Mouse (Mus musculus) Patski (cell line): ENCODE results near the gene Ppm1e. TPM values are rescaled to one million over a fixed set of nuclear protein-coding genes. Genes with fewer than 3 reads are reported as not detected.

Experiments
- ATAC-seq: fragments of 100-300 bp; one replicate; pipeline ENCODE4 v1.8.0; 2021
- CTCF ChIA-PET: fragments of 350-600 bp; sonication (Branson Sonifier 250); formaldehyde crosslinking; loops from one replicate; lab custom pipeline; 2022; ENCODE audit warnings: inconsistent platforms; lab: Charles Lee
- POLR2A ChIA-PET: fragments of 350-600 bp; sonication (Branson Sonifier 250); formaldehyde crosslinking; loops from one replicate; lab custom pipeline; 2022; ENCODE audit warnings: antibody characterized with exemption, inconsistent platforms; lab: Charles Lee
- DNase-seq: peaks from one replicate; pipeline ENCODE4 v3.0.0-alpha.2; 2011; ENCODE audit warnings: low read depth, low spot score
- H3K27me3 ChIP-seq: fragments of 371-371 bp; one replicate; pipeline ENCODE4 v1.5.1; 2021
- CTCF ChIP-seq: fragments of 100-300 bp; IDR thresholded peaks from one replicate; pipeline ENCODE4 v1.5.1; 2021
- in situ Hi-C: fragments of 300-500 bp; cut with MboI; formaldehyde crosslinking; loops from 3 replicates; pipeline ENCODE4 v1.11.1; 2018; ENCODE audit warnings: low pct_unique_long_range_greater_than_20kb, mixed read lengths
- polyA plus RNA-seq: library from polyadenylated mRNA; unstranded; gene quantifications from one replicate; pipeline ENCODE4 v1.2.3, GENCODE M21; 2021

The Ppm1e gene
- polyA plus RNA-seq, 1 experiment from 2014 or later = 0.35 TPM

GRCm38 (mm10) chr11:87310309-87310708 lies 48.5 kb downstream of the Ppm1e start:
- H3K27me3 ChIP-seq = peaks cover 3% of the 10 kb centered on the region
- DNase-seq = no peak
- ChIA-PET CTCF (interaction anchor here (1.0 kb wide), 1 partner anchor 10 kb away, joined by 3 read pairs; no protein-coding TSS in a partner anchor), POLR2A (interaction anchor here (0.6 to 1.5 kb wide), 3 partner anchors 24 to 94 kb away, joined by 3 read pairs; no protein-coding TSS in a partner anchor)
- TF ChIP-seq CTCF = no peak
- no peak for ATAC-seq
- in situ Hi-C loops = no loop called here

- ATAC-seq (no peak), DNase-seq (peak; percentile 13)
- H3K27me3 ChIP-seq = peaks cover 3% of the 10 kb centered on the region
- no peak for TF ChIP-seq CTCF
- ChIA-PET POLR2A (interaction anchor here (0.6 to 1.5 kb wide), 3 partner anchors 23 to 95 kb away, joined by 3 read pairs; no protein-coding TSS in a partner anchor), CTCF (interaction anchor here (1.0 kb wide), 1 partner anchor 11 kb away, joined by 3 read pairs; no protein-coding TSS in a partner anchor)
- in situ Hi-C loops = no loop called here
These were observed 49.3 kb downstream of the Ppm1e start for GRCm38 (mm10) chr11:87309329-87310074.

- TF ChIP-seq CTCF = no peak
- ChIA-PET CTCF (no interaction called here), POLR2A (interaction anchor here (0.7 kb wide), 1 partner anchor 13 kb away, joined by 3 read pairs; no protein-coding TSS in a partner anchor)
- ATAC-seq (no peak), DNase-seq (no peak)
- H3K27me3 ChIP-seq = peaks cover 34% of the 10 kb centered on the region
- in situ Hi-C loops = no loop called here
These were observed 59.8 kb downstream of the Ppm1e start for GRCm38 (mm10) chr11:87299066-87299465.

GRCm38 (mm10) chr11:87296467-87296866 lies 62.4 kb downstream of the Ppm1e start:
- H3K27me3 ChIP-seq = peaks cover 15% of the 10 kb centered on the region
- DNase-seq (no peak), ATAC-seq (no peak)
- POLR2A ChIA-PET = no interaction called here
- no peak for TF ChIP-seq CTCF
- in situ Hi-C loops = no loop called here
- CTCF ChIA-PET = no interaction called here

GRCm38 (mm10) chr11:87295636-87296035 lies 63.2 kb downstream of the Ppm1e start:
- TF ChIP-seq CTCF = no peak
- ChIA-PET CTCF (no interaction called here), POLR2A (no interaction called here)
- H3K27me3 ChIP-seq = peaks cover 10% of the 10 kb centered on the region
- in situ Hi-C loops = no loop called here
- ATAC-seq = no peak
- no peak for DNase-seq

GRCm38 (mm10) chr11:87289313-87289712 lies 69.5 kb downstream of the Ppm1e start:
- CTCF ChIA-PET = no interaction called here
- POLR2A ChIA-PET = no interaction called here
- no peak for TF ChIP-seq CTCF
- DNase-seq = no peak
- no peak for ATAC-seq
- in situ Hi-C loops = no loop called here
- peaks cover 28% of the 10 kb centered on the region for H3K27me3 ChIP-seq

GRCm38 (mm10) chr11:87286194-87286593 lies 72.6 kb downstream of the Ppm1e start:
- H3K27me3 ChIP-seq = peaks cover 36% of the 10 kb centered on the region
- POLR2A ChIA-PET = interaction anchor here (0.7 kb wide), 1 partner anchor 24 kb away, joined by 3 read pairs; no protein-coding TSS in a partner anchor
- ATAC-seq (no peak), DNase-seq (no peak)
- TF ChIP-seq CTCF = no peak
- CTCF ChIA-PET = no interaction called here
- in situ Hi-C loops = no loop called here

- ChIA-PET POLR2A (no interaction called here), CTCF (no interaction called here)
- ATAC-seq (no peak), DNase-seq (no peak)
- TF ChIP-seq CTCF = no peak
- H3K27me3 ChIP-seq = peaks cover 37% of the 10 kb centered on the region
- in situ Hi-C loops = no loop called here
These were observed 76.8 kb downstream of the Ppm1e start for GRCm38 (mm10) chr11:87281907-87282475.

- ATAC-seq (no peak), DNase-seq (peak; percentile 17)
- peaks cover 19% of the 10 kb centered on the region for H3K27me3 ChIP-seq
- no peak for TF ChIP-seq CTCF
- in situ Hi-C loops = no loop called here
- ChIA-PET POLR2A (no interaction called here), CTCF (no interaction called here)
These were observed 79.4 kb downstream of the Ppm1e start for GRCm38 (mm10) chr11:87279461-87279860.

GRCm38 (mm10) chr11:87278807-87279206 lies 80.0 kb downstream of the Ppm1e start:
- ChIA-PET POLR2A (no interaction called here), CTCF (no interaction called here)
- ATAC-seq (no peak), DNase-seq (no peak)
- TF ChIP-seq CTCF = no peak
- H3K27me3 ChIP-seq = peaks cover 13% of the 10 kb centered on the region
- in situ Hi-C loops = no loop called here
